Mouse (Mus musculus) intestine, embryonic 14.5 days (tissue): ENCODE measurements at regions not wholly inside any gene's neighbourhood (a gene's known extent, or its start where the extent isn't known, plus 50 kb on each side); places are given as distances from the start of the nearest gene placed in this dataset.

ENCODE experiments used
- ATAC-seq: fragments of 200-750 bp; cut with Nextera tagmentation; replicated peaks from 2 replicates; pipeline ENCODE4 v1.8.0; 2017; ENCODE audit warnings: low read depth, moderate number of reproducible peaks, moderate TSS enrichment, moderate library complexity; ENCODE audit not compliant: low FRiP score, low TSS enrichment
- DNase-seq: peaks from one replicate; pipeline ENCODE4 v3.0.0-alpha.2; 2018; ENCODE audit warnings: low spot score
- H3K27ac ChIP-seq: fragments of 300-500 bp; sonication (generic); 2 replicates; pipeline ENCODE4 v1.5.1; 2014; ENCODE audit warnings: low read depth, mild to moderate bottlenecking, control low read depth
- H3K27me3 ChIP-seq: fragments of 300-500 bp; sonication (generic); replicated peaks from 2 replicates; pipeline ENCODE4 v1.6.1; 2014; ENCODE audit warnings: low read length, control low read depth; ENCODE audit not compliant: control insufficient read depth, insufficient read depth
- H3K36me3 ChIP-seq: fragments of 300-500 bp; sonication (generic); 2 replicates; pipeline ENCODE4 v1.6.1; 2014; ENCODE audit warnings: low read length, control low read depth; ENCODE audit not compliant: control insufficient read depth, insufficient read depth
- H3K4me1 ChIP-seq: fragments of 300-500 bp; sonication (generic); replicated peaks from 2 replicates; pipeline ENCODE4 v1.6.1; 2014; ENCODE audit warnings: low read length, control low read depth, mixed read lengths; ENCODE audit not compliant: control insufficient read depth, insufficient read depth
- H3K4me2 ChIP-seq: fragments of 300-500 bp; sonication (generic); 2 replicates; pipeline ENCODE4 v1.6.1; 2014; ENCODE audit warnings: low read length
- H3K4me3 ChIP-seq: fragments of 300-500 bp; sonication (generic); 2 replicates; pipeline ENCODE4 v1.5.1; 2014; ENCODE audit warnings: low read depth, low read length, control low read depth, mixed read lengths
- H3K9ac ChIP-seq: fragments of 300-500 bp; sonication (generic); 2 replicates; pipeline ENCODE4 v1.6.1; 2014; ENCODE audit warnings: mild to moderate bottlenecking, low read length
- H3K9me3 ChIP-seq: fragments of 300-500 bp; sonication (generic); 2 replicates; pipeline ENCODE4 v1.6.1; 2016; ENCODE audit warnings: low read length, control low read depth; ENCODE audit not compliant: control insufficient read depth
- WGBS: fragments of 180-500 bp; shearing (Covaris S2); extraction: QIAGEN DNeasy Blood & Tissue Kit; methylation state at CpG from one replicate; pipeline ENCODE4 v1.1.7; 2014; 5-methylcytosine and 5-hydroxymethylcytosine counted together

DNA sequence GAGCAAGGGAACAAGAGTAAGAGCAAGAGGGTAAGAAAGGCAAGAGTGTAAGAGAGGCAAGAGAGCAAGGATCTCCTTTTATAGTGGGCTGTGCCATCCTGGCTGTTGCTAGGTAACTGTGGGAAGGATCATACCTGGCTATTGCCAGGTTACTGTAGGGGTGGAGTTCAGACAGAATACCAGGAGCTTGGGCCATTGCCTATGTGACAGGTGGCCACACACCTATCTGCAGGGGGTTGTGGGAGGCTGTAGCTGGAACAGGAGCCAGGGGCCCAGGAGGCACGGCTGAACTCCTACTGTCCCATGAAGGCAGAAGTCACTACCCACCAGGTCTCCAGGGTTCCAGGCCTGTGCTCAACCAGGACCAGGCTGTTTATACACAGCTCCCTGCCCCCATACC is 1149.0 kb downstream of the 9330182O14Rik start:
- H3K9ac ChIP-seq: no peak overlapping the region
- no peaks in the 10 kb centered on the region for H3K9me3 ChIP-seq
- ATAC-seq: no peak
- DNase-seq: no peak
- H3K36me3 ChIP-seq: no peaks in the 10 kb centered on the region
- WGBS: 93% methylated on average over 1 of the region's 1 CpGs
- no peak overlapping the region for H3K27ac ChIP-seq
- H3K4me3 ChIP-seq: no peak overlapping the region
- no peaks in the 10 kb centered on the region for H3K27me3 ChIP-seq
- no peaks in the 10 kb centered on the region for H3K4me1 ChIP-seq
- H3K4me2 ChIP-seq: no peak overlapping the region

DNA sequence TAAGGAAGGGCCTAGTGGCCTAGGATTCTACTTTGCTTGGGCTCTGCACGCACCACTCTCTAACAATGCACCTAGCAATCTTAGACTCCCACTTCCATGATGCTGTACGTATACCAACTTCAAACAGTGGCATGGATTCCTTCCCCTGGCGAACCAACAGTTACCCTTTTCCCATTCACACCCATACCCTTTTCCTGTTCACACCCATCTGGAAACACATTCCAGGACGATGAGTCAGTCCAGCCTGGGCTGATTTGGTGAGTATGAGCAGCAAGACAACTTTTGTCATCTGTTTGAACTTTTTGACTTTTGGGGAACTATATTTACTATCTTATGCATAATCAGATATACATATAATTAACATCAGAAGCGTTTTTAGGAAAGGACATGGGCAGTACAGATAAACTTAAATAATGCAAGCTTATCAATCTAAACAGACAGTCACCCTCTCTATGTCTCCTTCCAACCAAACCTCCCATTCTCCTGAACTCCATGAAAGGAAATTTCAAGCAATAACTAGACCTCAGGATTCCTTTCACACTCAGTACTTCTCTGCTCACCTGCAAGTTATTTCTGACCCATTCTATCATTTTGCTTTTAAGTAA is 1152.7 kb downstream of the 9330182O14Rik start:
- H3K36me3 ChIP-seq: no peaks in the 10 kb centered on the region
- H3K9ac ChIP-seq: no peak overlapping the region
- H3K27me3 ChIP-seq: no peaks in the 10 kb centered on the region
- H3K27ac ChIP-seq: no peak overlapping the region
- no peaks in the 10 kb centered on the region for H3K9me3 ChIP-seq
- WGBS: 71% methylated on average over 5 of the region's 5 CpGs
- H3K4me2 ChIP-seq: no peak overlapping the region
- no peak overlapping the region for H3K4me3 ChIP-seq
- no peaks in the 10 kb centered on the region for H3K4me1 ChIP-seq
- no peak for DNase-seq
- ATAC-seq: no peak

DNA sequence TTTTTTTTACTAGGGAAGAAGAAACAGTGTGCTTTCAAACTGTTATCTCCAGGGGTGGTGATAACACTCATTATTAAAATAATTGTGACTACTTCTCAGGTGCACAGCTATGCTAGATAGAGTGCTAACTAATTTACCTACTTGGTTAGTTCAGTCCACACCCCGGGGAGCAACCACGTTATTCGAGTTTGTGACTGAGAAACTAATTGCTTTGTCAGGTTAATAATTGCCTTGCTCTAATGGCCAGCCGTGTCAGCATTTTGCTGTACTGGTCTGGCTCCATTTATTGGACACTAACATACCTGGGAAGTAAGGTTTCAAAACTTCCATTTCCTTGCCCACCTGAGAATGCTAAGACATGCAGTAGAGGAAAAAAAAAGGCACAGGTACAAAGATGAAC is 1163.3 kb downstream of the 9330182O14Rik start:
- H3K4me1 ChIP-seq: no peaks in the 10 kb centered on the region
- no peaks in the 10 kb centered on the region for H3K27me3 ChIP-seq
- H3K9ac ChIP-seq: no peak overlapping the region
- H3K4me3 ChIP-seq: no peak overlapping the region
- no peaks in the 10 kb centered on the region for H3K36me3 ChIP-seq
- ATAC-seq (no peak), DNase-seq (no peak)
- H3K9me3 ChIP-seq: no peaks in the 10 kb centered on the region
- no peak overlapping the region for H3K27ac ChIP-seq
- H3K4me2 ChIP-seq: no peak overlapping the region
- WGBS: 58% methylated on average over 4 of the region's 4 CpGs

DNA sequence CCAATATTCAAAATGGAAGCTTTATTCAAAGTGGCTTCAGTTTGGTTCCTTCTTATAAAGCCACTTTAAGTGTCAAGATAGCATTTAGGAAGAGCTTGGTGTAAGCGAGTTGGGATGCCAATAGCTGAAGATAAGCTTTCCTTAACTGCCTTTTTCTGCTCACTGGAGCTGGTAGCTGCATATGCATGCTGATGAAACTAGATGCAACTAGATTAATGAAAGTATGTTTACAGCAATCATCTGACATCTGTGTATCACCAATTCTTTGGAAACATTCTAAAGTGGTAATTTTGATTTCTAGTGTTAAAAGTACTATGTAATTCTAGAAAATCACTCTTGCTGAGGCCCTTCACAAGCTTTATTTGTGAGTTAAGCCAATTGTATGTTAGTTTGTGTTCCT is 1172.5 kb downstream of the 9330182O14Rik start:
- H3K36me3 ChIP-seq: no peaks in the 10 kb centered on the region
- no peaks in the 10 kb centered on the region for H3K4me1 ChIP-seq
- no peak overlapping the region for H3K4me2 ChIP-seq
- ATAC-seq (no peak), DNase-seq (no peak)
- H3K27ac ChIP-seq: no peak overlapping the region
- WGBS: 78% methylated on average over 1 of the region's 1 CpGs
- no peak overlapping the region for H3K9ac ChIP-seq
- no peaks in the 10 kb centered on the region for H3K27me3 ChIP-seq
- H3K4me3 ChIP-seq: no peak overlapping the region
- no peaks in the 10 kb centered on the region for H3K9me3 ChIP-seq

DNA sequence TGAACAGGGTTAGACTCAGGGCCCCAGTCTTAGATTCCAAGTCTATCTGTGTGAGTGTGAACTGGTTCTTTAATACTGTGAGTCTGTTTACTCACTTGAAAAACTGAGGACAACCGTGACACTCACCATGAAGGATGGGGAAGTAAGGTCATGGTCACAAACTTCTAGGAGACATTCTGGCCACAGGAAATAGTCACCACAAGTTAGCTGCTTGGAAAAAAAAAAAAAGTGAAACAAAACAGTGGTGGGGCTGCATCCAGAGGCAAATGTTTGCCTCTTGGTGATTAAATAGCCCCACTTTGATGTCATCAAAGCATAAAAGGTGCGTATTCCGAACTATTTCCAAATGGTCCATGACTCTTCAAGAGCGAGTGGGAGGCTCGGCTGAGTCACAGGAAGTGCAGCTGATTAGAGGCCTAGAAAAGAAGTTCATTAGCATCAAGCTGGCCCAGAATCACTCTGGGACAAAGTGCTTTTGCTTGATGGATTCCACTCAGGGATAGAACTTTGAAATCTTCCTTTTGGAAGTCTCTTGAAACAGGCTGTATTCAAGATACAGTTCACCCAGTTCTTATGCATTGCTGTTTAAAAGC is 1177.7 kb downstream of the 9330182O14Rik start:
- DNase-seq (no peak), ATAC-seq (no peak)
- no peak overlapping the region for H3K27ac ChIP-seq
- H3K36me3 ChIP-seq: no peaks in the 10 kb centered on the region
- H3K4me3 ChIP-seq: no peak overlapping the region
- H3K4me2 ChIP-seq: no peak overlapping the region
- 71% methylated on average over 5 of the region's 5 CpGs for WGBS
- H3K4me1 ChIP-seq: no peaks in the 10 kb centered on the region
- H3K9me3 ChIP-seq: no peaks in the 10 kb centered on the region
- no peaks in the 10 kb centered on the region for H3K27me3 ChIP-seq
- H3K9ac ChIP-seq: no peak overlapping the region

DNA sequence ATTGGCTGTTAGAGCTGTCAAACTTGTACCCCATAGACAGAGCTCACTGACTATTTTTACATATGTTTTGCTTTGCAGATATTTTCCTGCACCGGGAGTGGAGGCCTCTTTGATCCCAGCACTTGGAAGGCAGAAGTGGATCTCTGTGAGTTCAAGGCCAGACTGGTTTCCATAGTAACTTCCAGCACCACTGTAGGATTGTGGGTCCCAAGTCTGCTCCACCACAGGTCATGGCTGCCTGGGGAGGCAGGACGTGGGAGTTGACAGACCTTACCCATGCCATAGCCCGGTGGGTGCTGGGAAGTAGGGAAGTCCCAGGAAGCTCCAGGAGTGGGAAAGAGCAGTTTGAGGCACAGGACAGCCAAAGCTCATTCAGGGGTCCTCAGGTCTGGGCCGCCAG is 1180.8 kb downstream of the 9330182O14Rik start:
- Histone ChIP-seq H3K4me3 (no peak overlapping the region), H3K9ac (no peak overlapping the region), H3K27me3 (no peaks in the 10 kb centered on the region), H3K27ac (no peak overlapping the region), H3K36me3 (no peaks in the 10 kb centered on the region), H3K9me3 (no peaks in the 10 kb centered on the region), H3K4me2 (no peak overlapping the region), H3K4me1 (no peaks in the 10 kb centered on the region)
- no peak for ATAC-seq
- 77% methylated on average over 4 of the region's 4 CpGs for WGBS
- no peak for DNase-seq

DNA sequence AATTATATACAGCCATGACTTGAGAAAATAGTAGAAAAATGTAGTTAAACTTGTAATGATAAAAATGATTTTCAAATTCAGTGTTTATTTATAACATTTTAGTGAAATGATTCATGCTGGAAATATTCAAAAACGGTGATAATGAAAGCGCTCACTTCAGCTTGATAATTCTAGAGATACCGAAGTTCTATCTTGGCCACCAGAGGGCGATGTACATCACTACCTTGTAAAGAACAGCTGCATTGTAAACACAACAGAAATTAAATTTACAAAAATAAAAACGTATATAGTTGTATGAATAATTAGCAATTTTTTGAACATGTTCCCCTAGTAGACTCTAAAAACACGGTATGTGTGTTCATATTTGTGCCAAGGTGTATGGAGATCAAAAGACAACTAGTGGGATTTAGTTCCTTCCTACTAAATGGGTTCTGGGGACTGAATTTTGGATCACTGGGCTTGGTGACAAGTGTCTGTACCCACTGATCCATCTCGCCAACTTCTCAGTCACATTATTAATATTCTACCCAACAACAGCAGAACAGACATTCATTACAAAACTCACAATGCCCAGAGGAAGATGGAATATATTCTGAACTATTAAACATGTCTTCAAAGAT is 1191.6 kb downstream of the 9330182O14Rik start:
- Histone ChIP-seq H3K4me2 (no peak overlapping the region), H3K27ac (no peak overlapping the region), H3K9ac (no peak overlapping the region), H3K36me3 (no peaks in the 10 kb centered on the region), H3K4me1 (no peaks in the 10 kb centered on the region), H3K4me3 (no peak overlapping the region), H3K9me3 (no peaks in the 10 kb centered on the region), H3K27me3 (no peaks in the 10 kb centered on the region)
- 23% methylated on average over 7 of the region's 7 CpGs for WGBS
- ATAC-seq (no peak), DNase-seq (peak; percentile 63)

DNA sequence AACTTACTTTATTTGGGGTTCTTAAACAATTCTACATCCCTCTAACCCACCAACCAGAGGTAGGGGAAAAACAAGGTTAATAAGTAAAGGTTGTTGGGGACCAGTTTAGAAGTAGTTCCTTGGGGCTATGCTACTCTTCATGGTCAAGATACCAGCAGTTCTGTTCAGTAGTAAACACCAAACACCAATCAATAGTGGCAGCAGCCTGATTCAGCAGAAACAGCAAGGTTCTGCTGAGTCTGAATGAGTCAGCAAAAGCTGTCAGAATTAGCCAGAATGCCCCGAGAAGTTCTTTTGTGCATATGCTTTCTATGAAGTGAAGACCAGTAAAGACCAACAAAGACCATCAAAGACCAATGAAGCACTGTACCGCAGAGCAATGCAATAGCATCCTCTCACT is 1195.1 kb downstream of the 9330182O14Rik start:
- 84% methylated on average over 2 of the region's 2 CpGs for WGBS
- no peak overlapping the region for H3K27ac ChIP-seq

DNA sequence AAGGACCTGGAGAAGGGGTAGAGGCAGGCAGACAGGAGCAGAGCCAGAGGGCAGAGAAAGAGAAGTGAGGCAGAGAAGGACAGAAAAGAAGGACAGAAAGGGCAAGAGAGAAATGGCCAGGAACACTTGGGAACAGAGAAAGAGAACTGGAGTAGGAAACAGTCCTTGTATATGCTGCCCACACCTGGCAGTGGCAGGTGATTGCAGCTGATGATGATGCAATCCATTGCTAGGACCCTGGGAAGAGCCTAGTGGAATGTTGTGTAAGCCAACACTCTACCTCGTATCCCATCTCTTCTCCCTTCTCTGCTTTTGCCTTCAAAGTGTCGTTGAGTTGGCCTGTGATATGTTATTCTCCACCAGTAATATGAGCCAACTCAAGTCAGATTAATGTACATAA is 1195.9 kb downstream of the 9330182O14Rik start:
- 48% methylated on average over 2 of the region's 2 CpGs for WGBS
- no peak overlapping the region for H3K27ac ChIP-seq
- H3K36me3 ChIP-seq: no peaks in the 10 kb centered on the region
- H3K9me3 ChIP-seq: no peaks in the 10 kb centered on the region
- H3K27me3 ChIP-seq: no peaks in the 10 kb centered on the region
- no peaks in the 10 kb centered on the region for H3K4me1 ChIP-seq
- H3K4me2 ChIP-seq: no peak overlapping the region
- H3K4me3 ChIP-seq: no peak overlapping the region
- no peak overlapping the region for H3K9ac ChIP-seq
- DNase-seq (no peak), ATAC-seq (no peak)

More for the DNA sequence above, 1195.1 kb downstream of the 9330182O14Rik start:
- DNase-seq: no peak
- Histone ChIP-seq H3K36me3 (no peaks in the 10 kb centered on the region), H3K4me2 (no peak overlapping the region), H3K4me1 (no peaks in the 10 kb centered on the region), H3K9ac (no peak overlapping the region), H3K27me3 (no peaks in the 10 kb centered on the region), H3K4me3 (no peak overlapping the region), H3K9me3 (no peaks in the 10 kb centered on the region)
- ATAC-seq: no peak
